Mouse (Mus musculus) urinary bladder, postnatal 4 days (tissue): ENCODE data around the gene Srsf5.

Experiments
- DNase-seq, 2 experiments: peaks; one replicate each; pipeline ENCODE4 v3.0.0; 2021 to 2022; ENCODE audit warnings: low spot score in 2 of 2

The Srsf5 gene

DNA sequence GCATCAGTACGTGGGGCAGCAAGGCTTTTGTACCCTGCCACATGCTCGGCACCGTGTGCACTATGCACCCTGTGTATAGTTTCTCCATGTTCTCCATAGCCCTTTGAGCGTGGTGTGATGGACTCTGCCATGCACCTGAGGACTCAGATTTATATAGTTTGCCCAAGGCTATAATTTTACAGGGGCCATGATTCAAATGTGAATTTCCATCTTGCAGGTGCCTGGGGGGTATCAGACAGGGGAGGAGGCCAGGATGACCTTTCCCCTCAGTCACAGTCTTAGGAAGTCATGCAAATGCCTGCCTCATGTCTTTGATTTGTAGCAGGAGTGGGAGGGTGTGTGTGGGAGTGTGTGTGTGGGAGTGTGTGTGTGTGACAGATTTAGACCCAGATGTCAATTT is 52.3 kb downstream of the Srsf5 start:
- no peak for DNase-seq

DNA sequence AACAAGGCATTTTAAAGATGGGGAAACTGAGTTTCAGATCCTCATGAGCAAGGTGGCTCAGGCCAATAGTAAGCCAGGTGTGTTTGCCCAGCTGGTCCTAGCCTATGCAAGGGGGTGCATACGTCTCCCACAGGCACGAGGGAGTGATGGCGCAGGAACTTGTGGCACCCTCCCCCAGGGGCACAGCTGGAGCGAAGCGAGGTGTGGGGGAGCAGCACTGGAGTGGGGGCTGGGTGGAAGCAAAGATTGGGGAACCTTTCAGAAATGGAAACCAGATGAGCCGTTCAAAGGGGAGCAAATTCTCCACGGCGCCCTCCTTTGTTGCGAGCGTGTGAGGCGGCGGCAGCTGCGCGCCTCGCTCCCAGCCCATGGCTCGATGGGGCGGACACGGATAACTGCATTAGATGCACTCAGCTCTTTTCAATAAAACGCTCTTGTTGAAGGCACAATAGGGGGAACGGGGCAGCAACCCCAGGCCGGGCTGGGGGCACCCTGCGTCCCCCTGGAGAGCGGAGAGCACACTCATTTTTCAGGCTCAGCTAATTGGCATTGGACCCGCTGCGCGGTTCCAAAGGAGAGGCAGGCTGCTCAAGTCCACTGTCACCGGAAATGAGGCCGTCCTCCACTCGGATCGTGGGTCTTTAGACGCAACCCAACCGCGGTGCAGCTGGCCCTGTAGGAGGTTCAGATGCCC is 53.4 kb downstream of the Srsf5 start:
- DNase-seq = peak in 1 of 2 experiments; percentile 54
